Mouse (Mus musculus): ENCODE data around the gene Rbfox1.

DNA sequence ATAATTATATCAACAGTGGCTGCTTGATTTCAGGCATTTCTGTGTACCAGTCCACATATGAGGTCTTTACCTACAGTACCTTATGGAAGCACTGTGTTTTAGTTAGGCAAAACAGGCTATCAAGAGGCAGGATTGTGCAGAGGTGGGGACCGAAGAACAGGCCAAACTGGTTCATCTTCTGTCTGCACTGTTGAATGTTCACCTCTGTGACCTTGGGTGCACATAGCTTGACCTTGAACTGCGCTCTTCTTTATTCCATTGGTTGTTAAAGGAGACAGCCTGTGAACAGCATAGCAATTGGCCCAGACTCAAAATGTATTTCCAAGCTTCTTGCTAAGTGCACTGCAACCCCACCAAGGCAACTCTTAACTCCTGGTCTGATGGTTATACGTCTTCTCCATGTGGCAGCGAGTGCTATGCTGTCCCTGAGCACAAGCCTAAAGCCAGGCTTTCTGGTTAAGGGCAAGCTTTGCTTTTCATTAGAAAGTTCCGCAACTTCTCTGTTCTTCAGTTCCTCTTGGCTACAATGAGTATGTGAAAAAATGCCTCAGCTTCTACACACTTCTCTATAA is 1196.6 kb downstream of the Rbfox1 start:
- no peak for TF ChIP-seq GATA1 (IDR thresholded peaks at IDR 0.05; ENCODE audit: borderline replicate concordance, low read length)
- no peak for TF ChIP-seq FLI1 (IDR thresholded peaks at IDR 0.05; ENCODE audit: low read length)

Data from megakaryocyte, embryonic 14.5 days (primary cell).